Mouse (Mus musculus) cerebellum, adult 18-20 months (tissue): ENCODE data around the gene Pdgfb.

Source experiments
- DNase-seq, 2 experiments: peaks; one replicate each; pipeline ENCODE4 v3.0.0; 2021

Pdgfb gene

GRCm38 (mm10) chr15:79952504-79953231, 62.1 kb downstream of the Pdgfb start:
- DNase-seq: no peak

DNA sequence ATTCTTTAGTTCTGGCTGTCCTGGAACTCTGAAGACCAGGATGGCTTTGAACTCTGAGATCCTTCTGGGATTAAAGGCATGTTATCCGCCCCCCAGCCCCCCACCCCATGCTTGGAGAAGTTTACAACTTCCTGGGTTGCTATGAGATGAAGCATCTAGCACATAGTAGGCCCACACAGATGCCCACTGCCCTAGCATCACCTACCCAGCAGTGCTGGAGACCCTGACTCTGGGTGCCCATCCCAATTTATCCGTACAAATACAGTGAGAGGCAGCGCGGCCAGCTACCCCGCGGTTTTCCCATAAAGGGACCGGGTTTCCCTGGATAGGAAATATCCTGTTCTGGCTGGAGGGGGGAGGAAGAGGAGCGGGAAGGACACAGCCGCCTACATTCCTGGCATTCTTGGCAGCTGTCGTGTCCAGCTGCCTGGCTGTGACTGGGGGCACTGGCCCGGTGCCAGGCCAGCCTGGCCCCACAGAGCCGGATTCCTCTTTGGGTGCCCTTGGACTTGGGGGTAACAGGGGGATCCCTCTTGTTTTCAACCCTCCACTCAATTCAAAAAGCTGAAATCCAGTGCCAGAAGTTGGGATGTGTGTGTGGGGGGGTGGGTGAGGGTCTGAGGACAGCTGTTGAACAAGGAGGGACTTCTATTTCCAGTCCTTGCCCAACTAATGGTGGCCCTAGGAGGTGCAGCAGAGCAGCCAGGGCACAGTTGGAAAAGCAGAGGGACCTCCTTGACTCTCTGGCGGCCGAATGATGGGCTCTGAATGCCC, 62.9 kb downstream of the Pdgfb start:
- no peak for DNase-seq

- DNase-seq: no peak
These were observed 63.6 kb downstream of the Pdgfb start for GRCm38 (mm10) chr15:79951226-79951625.

- peak; percentile 82 to 83 for DNase-seq
These were observed 64.3 kb downstream of the Pdgfb start for GRCm38 (mm10) chr15:79950250-79951025.

GRCm38 (mm10) chr15:79947681-79948080, 67.1 kb downstream of the Pdgfb start:
- no peak for DNase-seq

GRCm38 (mm10) chr15:79946790-79947189, 68.0 kb downstream of the Pdgfb start:
- DNase-seq: no peak

GRCm38 (mm10) chr15:79946022-79946421, 68.8 kb downstream of the Pdgfb start:
- peak; percentile 83 to 89 for DNase-seq
